Mouse (Mus musculus) hindbrain, embryonic 10.5 days (tissue): ENCODE results near the gene Tagap1. TPM values are rescaled to one million over a fixed set of nuclear protein-coding genes. Genes with fewer than 3 reads are reported as not detected.
"Not testable (repeated sequence)": the region's sequence is repeated elsewhere in the genome, so short reads cannot be mapped to it uniquely, and the experiment has no call there.

Experiments used
- DNase-seq: peaks from one replicate; pipeline ENCODE4 v3.0.0-alpha.2; 2017; ENCODE audit warnings: low spot score
- H3K27ac ChIP-seq: fragments of 300-500 bp; sonication (generic); 2 replicates; pipeline ENCODE4 v1.5.1; 2016; ENCODE audit warnings: mild to moderate bottlenecking, moderate library complexity
- H3K27me3 ChIP-seq: fragments of 300-500 bp; sonication (generic); 2 replicates; pipeline ENCODE4 v1.6.1; 2016; ENCODE audit warnings: mild to moderate bottlenecking; ENCODE audit not compliant: poor library complexity, insufficient read depth, severe bottlenecking
- H3K36me3 ChIP-seq: fragments of 300-500 bp; sonication (generic); 2 replicates; pipeline ENCODE4 v1.6.1; 2016; ENCODE audit warnings: mild to moderate bottlenecking, moderate library complexity
- H3K4me1 ChIP-seq: fragments of 300-500 bp; sonication (generic); replicated peaks from 2 replicates; pipeline ENCODE4 v1.6.1; 2016; ENCODE audit warnings: mild to moderate bottlenecking
- H3K4me3 ChIP-seq: fragments of 300-500 bp; sonication (generic); 2 replicates; pipeline ENCODE4 v1.5.1; 2016; ENCODE audit warnings: mild to moderate bottlenecking, moderate library complexity
- H3K9me3 ChIP-seq: fragments of 300-500 bp; sonication (generic); 2 replicates; pipeline ENCODE4 v1.6.1; 2016; ENCODE audit warnings: mild to moderate bottlenecking, moderate library complexity
- WGBS: fragments of 180-500 bp; shearing (Covaris S2); methylation state at CpG from one replicate; pipeline ENCODE4 v1.1.7; 2016; 5-methylcytosine and 5-hydroxymethylcytosine counted together
- polyA plus RNA-seq: library from polyadenylated mRNA; unstranded; fragments of >200 nt; fragmentation: Nextera tagmentation; extraction: Ambion mirVana; gene quantifications from 2 replicates; pipeline ENCODE4 v1.2.1, GENCODE M21; 2016

Tagap1 gene
- polyA plus RNA-seq, 1 experiment from 2014 or later = 50.6 TPM

- 92% methylated on average over 7 of the region's 8 CpGs for WGBS
These were observed 2.1 kb downstream of the Tagap1 start for GRCm38 (mm10) chr17:6958881-6959280.

GRCm38 (mm10) chr17:6948769-6949228 is 12.2 kb downstream of the Tagap1 start:
- DNase-seq, H3K9me3 ChIP-seq, H3K4me1 ChIP-seq, H3K27me3 ChIP-seq, H3K36me3 ChIP-seq: not testable (repeated sequence)
- peak overlapping the region; percentile 86 for H3K27ac ChIP-seq
- H3K4me3 ChIP-seq = peak overlapping the region; percentile 62
- whole genome bisulfite sequencing = 21% methylated on average over 9 of the region's 9 CpGs

More at GRCm38 (mm10) chr17:6958881-6959280, 2.1 kb downstream of the Tagap1 start:
- H3K27me3 ChIP-seq, H3K9me3 ChIP-seq, H3K4me1 ChIP-seq, H3K4me3 ChIP-seq, DNase-seq, H3K27ac ChIP-seq: not testable (repeated sequence)
- H3K36me3 ChIP-seq = peaks cover 20% of the 10 kb centered on the region

GRCm38 (mm10) chr17:6947984-6948768 is 12.8 kb downstream of the Tagap1 start, which contains the start of gene Rsph3b:
Gene Rsph3b (minus strand): TSS chr17:6948682.
- WGBS = 2% methylated on average over 73 of the region's 73 CpGs
- not testable (repeated sequence) for H3K9me3 ChIP-seq, H3K36me3 ChIP-seq, H3K27me3 ChIP-seq, H3K4me1 ChIP-seq
- DNase-seq = peak; percentile 93
- peak within 1 kb of the TSS; percentile 86 for H3K27ac ChIP-seq
- peak within 1 kb of the TSS; percentile 62 for H3K4me3 ChIP-seq

- H3K27ac ChIP-seq, H3K36me3 ChIP-seq, H3K4me1 ChIP-seq, H3K27me3 ChIP-seq, DNase-seq, H3K9me3 ChIP-seq: not testable (repeated sequence)
- WGBS = 20% methylated on average over 1 of the region's 8 CpGs
- peak overlapping the region; percentile 62 for H3K4me3 ChIP-seq
These were observed 13.3 kb downstream of the Tagap1 start for GRCm38 (mm10) chr17:6947637-6947983.

DNA sequence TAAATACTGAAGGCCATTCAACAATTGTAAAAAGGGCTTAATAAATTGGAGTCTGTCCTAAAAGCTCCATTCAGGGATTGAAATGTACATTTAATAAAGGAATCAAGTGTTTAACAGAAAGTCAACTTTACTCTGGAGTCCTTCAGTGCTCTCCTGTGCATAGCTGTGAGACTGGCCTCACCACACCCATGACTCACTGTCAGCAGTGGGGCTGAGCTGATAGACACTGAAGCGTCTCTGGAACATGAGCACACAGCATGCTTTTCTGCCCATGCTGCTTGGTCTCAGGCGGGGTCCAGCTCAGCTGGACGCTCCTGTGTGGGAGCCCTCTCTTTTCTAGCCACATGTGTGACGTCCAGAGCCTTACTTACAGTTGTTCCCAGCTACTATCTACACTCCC is 18.4 kb downstream of the Tagap1 start:
- not testable (repeated sequence) for H3K27me3 ChIP-seq, H3K4me1 ChIP-seq, H3K4me3 ChIP-seq, DNase-seq, H3K9me3 ChIP-seq, H3K27ac ChIP-seq, H3K36me3 ChIP-seq
- WGBS = no CpG with 5 or more reads among the region's 4 CpGs

GRCm38 (mm10) chr17:6931625-6932024 is 29.3 kb downstream of the Tagap1 start:
- 97% methylated on average over 7 of the region's 7 CpGs for WGBS
- not testable (repeated sequence) for H3K27ac ChIP-seq, H3K9me3 ChIP-seq, H3K4me3 ChIP-seq, H3K4me1 ChIP-seq, DNase-seq, H3K27me3 ChIP-seq, H3K36me3 ChIP-seq

DNA sequence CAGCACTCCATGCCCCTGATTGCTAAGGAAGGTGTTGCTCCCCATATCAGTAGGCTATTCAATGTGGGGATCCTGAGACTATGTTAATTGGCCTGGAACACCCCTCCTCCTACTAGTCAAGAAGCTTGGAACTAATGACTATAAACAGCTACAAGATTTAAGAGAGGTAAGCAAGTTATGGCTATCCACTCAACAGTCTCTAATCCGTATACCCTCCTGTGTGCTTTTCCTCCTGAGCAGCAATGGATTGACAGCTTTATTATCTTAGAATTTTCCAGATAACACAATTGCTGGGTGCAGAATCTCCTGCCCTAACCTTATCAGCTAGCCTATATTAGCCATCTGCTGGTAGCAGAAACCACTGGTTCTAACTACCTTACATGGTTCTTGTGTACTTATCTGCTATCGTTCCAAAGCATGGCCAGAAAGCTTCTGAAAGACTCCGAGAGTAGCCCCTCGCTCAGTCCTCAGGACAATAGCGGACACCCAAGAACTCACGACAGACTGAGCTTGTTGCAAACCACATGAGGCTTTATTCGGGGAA is 40.5 kb downstream of the Tagap1 start:
- not testable (repeated sequence) for H3K9me3 ChIP-seq, H3K4me3 ChIP-seq, H3K4me1 ChIP-seq, H3K27me3 ChIP-seq, H3K27ac ChIP-seq, H3K36me3 ChIP-seq, DNase-seq
- 91% methylated on average over 7 of the region's 7 CpGs for WGBS

DNA sequence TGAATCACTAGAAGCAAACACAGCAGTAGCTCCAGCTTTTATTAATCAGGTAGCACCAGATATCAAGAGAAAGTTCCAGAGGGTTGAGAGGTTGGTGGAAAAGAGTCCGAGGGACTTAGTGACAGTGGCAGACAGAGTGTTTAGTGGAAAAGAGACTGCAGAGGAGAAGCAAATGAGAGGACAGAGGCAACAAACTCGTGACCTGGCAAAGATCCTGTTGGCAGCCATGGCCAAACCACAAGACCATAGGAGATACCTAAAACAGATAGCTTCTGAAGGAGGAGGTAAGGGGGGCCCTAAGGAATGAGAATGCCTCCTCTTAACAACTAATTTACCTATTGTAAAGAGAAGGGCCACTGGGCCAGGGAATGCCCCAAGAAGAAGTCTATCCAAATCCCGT is 41.6 kb downstream of the Tagap1 start:
- not testable (repeated sequence) for H3K4me1 ChIP-seq, H3K9me3 ChIP-seq, H3K27me3 ChIP-seq, H3K27ac ChIP-seq, H3K36me3 ChIP-seq, H3K4me3 ChIP-seq, DNase-seq
- 83% methylated on average over 3 of the region's 3 CpGs for WGBS

DNA sequence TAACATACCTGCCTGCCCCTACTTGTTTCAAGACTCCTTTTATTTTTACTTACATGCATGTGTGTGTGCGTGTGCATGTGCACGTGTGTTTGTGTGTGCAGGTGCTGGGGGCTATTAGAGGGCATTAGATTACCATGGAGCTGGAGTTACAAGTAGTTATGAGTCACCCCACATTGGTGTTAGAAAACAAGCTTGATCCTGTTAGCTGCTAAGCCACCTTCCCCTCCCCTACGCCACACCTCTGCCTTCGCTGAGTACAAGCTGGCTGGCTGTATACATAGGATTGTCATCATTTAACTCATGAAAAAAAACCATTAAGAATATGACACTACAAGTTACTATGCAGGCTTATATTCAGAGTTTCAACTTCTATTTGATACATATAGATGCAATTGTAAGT is 45.7 kb downstream of the Tagap1 start:
- not testable (repeated sequence) for H3K9me3 ChIP-seq, H3K27ac ChIP-seq, H3K36me3 ChIP-seq, H3K27me3 ChIP-seq, DNase-seq, H3K4me3 ChIP-seq, H3K4me1 ChIP-seq
- WGBS = 89% methylated on average over 4 of the region's 4 CpGs

- not testable (repeated sequence) for H3K36me3 ChIP-seq, H3K9me3 ChIP-seq, H3K27ac ChIP-seq, H3K27me3 ChIP-seq, H3K4me3 ChIP-seq, DNase-seq, H3K4me1 ChIP-seq
- WGBS = 71% methylated on average over 2 of the region's 6 CpGs
These were observed 46.9 kb downstream of the Tagap1 start for GRCm38 (mm10) chr17:6914066-6914465.

Other genes starting within 250 kb of the Tagap1 start
- gene Ezr, start 178.4 kb downstream of the Tagap1 start, polyA plus RNA-seq = 85.2 and 99.4 TPM in 2 replicates
- 36.4 and 43.4 TPM in 2 replicates for gene Rsph3b, start 12.5 kb downstream of the Tagap1 start, polyA plus RNA-seq
- gene Rnaset2b, start 9.5 kb upstream of the Tagap1 start, polyA plus RNA-seq = 116 and 118 TPM in 2 replicates
- gene Gm49721, start 17.7 kb upstream of the Tagap1 start, polyA plus RNA-seq = 0.17 and 0.22 TPM in 2 replicates
- gene Gm1604a, start 64.4 kb upstream of the Tagap1 start, polyA plus RNA-seq = not detected in 2 replicates
- 25.6 and 31.3 TPM in 2 replicates for gene Rps6ka2, start 209.0 kb upstream of the Tagap1 start, polyA plus RNA-seq